Mouse (Mus musculus) layer of hippocampus, adult 11-12 months (tissue): Measurements from ENCODE around the gene Msh5.
A peak's percentile ranks its signal among the peaks of the same experiment; 100 is the strongest.

Experiments
- DNase-seq: peaks from one replicate; pipeline ENCODE4 v3.0.0; 2022; ENCODE audit warnings: low spot score

Gene Msh5

DNA sequence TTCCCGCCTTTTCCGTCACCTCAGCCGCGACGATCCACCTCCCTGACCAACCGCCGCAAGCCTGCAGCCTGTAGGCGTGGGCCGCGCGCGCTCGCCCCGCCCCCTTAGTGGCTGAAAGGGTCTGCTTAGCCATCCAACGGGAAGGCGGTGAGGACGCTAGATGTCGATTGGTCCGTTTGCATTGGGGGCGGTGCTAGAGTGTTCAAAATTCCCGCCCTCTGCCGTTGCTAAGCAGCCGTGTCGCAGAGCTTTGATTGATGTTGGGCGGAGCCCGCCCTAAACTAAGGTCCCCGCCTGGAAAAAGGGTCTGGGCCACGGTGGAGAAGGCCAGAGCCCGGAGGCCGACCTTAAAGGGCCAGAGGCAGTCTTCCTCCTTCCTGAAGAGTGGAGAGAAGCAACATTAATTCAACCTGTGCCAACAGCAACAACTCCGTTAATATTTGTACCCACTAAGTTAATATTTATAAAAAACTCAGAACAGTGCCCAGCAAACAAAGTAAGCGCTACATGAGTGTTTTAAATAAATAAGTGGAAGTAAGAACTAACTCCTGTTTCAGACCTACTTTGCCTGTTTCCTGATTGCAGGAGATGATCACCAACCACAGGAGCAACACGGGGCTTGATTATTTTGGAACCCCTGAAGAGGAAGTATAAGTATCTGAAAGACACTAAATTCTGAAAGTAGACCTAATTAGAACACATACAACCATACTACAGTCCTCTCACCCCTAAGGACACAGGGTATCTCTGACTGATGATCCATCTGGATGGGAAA is at the start of gene Msh5:
Msh5 (minus strand) TSS at position 65 of the 775 bp plus-strand sequence.
- DNase-seq, result peak; percentile 95

DNA sequence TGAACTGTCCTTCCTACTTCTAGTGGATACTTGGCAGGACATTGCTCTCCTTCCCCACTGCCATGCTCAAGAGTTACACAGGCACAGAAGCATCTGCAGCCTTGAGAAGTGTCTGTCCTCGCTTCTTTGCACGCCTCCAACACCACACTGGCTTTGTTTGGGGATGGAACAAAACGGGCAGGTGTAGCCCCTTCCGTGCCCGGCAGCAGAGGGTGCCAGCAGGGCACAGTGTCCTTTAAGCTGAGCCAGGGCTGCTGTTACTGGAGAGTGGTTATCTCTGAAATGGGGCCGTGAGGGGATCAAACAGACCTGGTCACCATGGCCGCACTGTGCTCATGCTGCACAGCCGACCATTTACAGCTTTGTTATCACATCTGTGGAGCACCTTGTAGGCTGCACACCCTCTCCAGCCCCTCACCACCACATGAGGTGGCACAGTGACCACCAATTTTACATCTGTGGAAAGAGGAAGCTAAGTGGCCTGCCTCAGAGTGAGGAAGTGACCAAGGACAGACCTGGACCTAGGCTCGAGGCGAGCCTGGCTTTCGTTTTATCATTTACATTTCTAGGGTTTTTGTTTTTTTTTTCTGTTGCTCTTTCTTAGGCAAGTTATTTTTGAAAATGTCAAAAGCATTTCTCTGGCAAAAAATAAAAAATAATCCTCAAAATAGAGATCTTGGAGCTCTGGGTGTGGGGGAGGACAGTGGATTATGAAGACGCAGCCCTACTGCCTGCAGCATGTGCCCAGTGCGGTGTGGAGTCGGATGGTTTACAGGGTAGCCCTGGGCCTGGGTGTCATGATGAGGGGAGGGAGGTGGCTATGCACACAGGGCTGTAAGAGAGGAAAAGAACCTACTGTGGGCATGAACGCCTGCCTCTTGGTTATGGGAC is 48.2 kb upstream of the Msh5 start:
- DNase-seq, result no peak

DNA sequence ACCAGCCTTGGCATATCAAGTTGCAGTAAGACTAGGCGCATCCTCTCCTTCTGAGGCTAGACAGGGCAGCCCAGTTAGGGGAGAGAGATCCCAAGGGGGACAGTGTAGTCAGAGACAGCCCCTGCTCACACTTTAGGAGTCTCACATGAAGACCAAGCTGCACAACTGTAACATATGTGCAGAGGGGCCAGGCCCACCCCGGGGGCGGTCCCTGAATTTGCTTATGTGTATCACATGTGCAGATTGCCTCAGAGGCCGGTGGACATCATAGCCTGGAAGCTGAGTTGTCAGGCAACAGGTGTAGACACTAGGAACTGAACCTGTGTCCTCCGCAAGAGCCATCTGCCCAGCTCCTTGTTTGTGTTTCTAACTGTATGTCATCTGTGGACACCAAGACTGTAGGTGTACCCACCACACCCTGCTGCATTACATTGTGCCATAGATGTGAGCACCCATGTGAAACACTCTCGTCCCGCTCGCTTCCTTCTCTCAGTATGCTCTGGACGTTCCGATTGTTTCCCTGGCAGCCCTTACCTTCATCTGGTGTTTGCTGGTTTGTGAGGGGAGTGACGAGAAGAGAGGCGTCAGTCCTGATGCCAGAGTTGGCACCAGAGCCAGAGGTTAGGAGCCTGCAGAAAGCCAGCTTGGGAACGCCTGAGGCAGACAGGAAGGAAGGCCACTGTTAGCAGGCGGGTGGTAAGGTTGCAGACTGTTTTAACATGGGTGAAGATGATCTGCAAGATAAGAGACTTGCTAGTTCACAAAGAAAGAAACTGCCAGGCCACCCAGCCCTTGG is 46.1 kb upstream of the Msh5 start:
- DNase-seq, result no peak

DNA sequence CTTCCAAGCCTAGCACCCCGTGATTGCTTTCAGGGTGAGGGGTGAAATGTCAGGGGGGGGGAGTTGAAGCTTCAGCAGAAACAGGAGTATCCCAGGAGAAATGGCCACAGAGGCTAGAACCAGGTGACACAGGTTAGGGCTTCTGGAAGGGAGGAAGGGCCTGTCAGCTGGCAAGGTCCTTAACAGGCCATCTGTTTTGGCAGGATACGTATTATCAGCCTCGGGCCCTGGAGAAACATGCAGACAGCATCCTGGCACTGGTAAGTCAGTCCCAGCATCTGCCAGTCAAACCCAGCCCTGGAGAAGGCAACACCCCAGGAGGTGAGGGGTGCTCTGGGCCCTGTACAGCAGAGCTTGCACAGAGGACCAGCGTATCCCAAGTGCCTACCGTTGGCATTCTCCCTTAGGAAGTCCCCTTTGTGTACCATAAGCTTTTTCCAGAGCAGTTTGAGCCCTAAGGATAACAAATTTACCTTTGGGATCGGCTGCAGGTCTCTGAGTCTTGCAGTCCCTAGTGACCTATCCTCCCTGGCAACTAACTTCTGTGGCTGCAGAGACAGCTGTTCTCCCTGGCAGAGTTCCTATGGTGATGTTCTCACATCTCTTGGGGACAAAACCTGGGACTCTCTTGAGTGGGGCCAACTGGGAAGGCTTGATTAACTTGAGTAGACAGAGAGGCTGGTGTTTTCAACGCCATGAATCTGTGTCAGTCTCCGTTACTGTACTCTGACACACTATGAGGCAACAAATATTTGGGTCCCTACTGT is 43.8 kb upstream of the Msh5 start:
- DNase-seq, result no peak

DNA sequence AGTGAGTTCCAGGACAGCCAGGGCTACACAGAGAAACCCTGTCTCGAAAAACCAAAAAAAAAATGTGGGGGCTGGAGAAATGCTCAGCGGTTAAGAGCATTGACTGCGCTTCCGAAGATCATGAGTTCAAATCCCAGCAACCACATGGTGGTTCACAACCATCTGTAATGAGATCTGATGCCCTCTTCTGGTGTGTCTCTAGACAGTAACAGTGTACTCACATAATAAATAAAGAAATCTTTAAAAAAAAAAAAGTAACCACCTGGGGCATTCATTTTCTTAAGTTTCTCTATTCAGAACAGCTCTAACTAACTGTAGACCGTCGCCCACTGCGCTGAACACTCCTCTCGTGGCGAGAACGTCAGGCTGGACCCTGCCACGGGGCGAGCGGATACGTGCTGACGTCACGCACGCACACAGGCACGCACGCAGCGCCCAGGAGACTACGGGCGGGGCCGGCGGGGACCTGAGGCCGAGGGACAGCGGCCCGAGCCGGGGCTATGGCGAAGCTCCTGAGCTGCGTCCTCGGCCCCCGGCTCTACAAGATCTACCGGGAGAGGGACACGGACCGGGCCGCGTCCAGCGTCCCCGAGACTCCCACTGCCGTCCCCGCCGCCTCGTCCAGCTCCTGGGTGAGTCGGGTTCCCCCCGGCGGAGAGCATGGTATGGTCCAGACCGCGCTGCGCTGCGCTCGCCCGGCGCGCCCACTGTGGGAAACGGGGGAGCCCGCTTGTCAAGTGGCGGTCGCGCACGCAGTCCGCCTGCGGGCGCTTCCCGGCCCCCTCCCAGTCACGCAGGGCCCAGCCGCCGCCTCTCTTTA is 42.5 kb upstream of the Msh5 start, which contains the start of gene Abhd16a:
Abhd16a (plus strand) TSS at position 439 of the 820 bp plus-strand sequence.
- peak; percentile 94 for DNase-seq

DNA sequence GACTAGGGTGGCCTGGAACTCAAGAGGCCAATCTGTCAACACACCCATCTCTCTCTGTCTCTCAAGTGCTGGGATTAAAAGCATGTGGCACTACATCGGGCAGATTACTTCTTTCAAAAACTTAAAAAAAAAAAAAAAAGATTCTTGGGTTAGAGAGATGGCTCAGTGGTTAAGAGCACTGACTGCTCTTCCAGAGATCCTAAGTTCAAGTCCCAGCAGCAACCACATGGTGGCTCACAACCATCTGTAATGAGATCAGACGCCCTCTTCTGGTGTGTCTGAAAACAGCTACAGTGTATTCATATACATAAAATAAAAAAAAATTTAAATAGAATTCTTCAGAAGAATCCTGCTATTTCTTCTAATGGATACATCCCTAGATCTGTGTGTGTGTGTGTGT is 41.6 kb upstream of the Msh5 start:
- no peak for DNase-seq

DNA sequence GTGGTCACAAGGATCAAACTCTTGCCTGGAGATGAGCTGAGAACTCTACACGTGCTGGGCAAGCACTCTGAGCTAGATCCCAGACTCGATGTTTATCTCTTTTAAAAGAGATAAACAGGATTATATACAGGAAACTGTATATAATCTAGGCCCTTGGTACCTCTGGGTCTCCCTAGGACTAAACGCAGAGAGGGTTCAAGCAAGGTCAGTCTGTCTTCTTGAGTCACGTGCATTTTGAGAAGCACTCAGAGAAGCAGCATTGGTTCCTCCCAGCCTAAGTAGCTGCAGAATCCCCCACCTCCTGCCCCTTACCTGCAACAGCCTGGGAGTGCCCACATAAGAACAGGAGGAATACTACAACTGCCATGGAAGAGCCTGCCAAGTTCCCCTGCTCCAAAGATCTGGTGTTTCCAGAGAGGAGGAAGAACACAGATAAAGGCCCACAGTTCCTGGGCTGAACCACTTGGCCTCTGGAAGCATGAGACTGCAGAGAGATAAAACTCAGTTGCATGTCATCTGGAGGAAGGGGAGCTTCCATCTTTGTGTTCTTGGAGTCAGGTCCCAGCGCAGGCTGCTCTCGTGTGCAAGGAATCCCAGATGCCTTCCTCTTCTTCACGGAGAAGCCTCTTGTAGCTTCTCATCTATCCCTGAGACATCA is 38.8 kb upstream of the Msh5 start, which contains the start of gene Ly6g6f:
Ly6g6f (minus strand) TSS at position 403 of the 658 bp plus-strand sequence.
- no peak for DNase-seq

DNA sequence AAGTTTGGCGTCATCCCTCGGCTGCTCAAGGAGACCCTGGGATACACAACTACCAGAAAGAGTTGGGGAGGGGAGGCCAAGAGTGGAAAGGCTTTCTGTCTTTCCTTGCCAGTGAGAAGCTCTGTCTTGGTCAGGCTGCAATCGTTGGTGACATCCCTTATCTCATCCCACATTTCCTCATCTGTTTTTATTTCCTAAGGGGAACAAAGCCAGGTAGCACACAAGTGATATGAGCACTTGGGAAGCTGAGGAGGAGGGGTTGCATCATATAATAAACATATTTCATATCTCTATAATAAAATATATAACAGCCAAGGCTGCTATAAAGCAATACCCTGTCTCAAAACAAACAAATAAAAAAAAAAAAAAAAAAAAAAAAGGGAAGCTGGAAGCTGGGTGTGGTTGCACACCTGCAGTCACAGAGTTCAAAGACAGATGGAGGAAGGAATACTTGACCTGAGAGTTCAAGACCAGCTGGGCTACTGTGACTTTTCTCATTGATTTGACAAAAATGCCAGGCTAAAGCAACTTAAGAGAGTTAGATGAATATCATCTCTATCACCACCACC is 37.5 kb upstream of the Msh5 start:
- DNase-seq, result no peak

DNA sequence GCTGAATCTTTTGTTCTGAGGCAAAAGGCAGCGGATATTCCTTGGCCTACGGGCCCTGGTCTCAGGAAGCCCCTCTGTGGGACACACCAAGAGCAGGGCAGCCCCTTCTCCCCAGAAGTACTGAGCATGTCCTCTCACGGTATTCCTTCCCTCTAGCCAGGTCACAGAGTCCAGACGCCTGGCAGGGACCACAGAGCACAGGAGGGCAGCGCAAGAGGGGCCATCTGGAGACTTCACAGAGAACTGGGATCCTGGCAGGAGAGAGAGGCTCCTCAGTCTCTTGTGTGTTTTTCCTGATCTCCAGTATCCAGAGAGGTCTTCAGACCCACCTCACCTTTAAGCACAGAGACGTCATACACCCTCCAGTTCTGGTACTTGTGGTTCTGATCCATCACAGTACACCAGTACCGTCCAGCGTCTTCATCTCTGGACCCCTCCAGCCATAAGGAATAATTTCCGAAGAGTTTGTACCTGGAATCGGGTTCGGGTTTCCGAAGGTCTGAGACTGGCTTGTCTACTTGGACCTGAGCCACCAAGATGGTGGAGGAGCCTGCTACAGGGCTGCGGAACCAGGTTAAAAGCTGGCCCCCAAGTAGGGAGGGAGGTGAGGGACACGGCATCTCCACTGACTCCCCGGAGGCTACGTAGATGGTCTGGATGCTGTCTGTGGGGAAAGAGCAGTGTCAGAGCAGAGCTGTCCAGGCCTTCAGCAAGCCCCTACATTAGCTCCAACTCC is 36.5 kb upstream of the Msh5 start:
- no peak for DNase-seq

DNA sequence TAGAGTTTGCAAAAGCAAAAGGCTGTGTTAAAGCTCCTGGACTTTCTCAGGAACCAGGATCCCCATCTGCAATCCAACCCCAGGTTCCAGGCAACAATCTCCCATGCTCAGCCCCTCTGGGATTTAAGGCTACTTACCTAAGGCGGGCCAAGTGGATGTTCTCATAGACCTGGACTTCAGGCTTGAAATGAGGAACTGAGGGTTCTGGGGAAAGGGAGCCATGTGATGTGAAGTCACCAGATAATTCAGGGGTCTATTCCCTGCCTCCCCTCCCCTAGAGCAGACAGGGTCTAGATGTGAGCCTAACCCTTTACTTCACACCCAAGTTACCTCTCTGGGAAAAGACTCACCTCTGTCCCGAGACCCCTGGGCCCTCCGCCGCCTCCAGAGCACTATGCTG is 34.2 kb upstream of the Msh5 start:
- no peak for DNase-seq

DNA sequence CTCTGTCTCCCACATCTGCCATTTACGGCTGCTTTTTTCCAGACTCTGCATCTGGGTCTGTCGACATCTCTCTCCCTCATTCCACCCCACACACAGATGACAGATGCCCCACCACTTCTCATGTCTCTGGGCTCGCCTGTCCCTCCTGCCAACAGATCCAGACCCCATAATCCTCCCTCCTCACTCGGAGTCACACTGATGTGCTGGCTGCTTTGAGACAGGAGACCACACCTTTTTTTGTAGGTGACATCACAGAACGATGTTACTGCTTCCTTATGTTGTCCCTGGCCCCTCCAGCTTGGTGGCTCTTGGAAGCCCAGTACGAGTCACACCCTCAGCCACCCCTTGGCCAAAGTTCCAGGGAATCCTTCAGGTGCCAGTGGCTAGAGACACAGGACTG is 33.7 kb upstream of the Msh5 start:
- no peak for DNase-seq

DNA sequence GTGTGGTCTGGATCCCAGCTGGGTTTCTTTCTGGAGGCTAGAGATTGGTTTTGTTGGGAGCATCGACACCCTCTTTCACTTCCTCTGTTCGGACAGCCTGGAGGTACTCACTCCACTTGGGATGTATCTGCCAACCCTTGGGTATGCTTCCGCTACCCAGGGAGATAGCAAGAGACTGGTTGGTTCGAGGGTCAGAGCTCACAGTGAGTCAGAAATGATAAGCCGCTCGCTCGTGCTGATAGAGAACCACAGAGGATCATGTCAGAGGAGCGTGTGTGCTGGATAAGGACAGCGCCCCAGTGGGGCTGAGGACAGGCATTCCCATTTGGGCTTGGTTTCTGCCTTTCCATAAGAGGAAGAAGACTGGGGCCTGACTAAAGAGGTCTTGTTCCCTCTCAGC is 33.2 kb upstream of the Msh5 start:
- no peak for DNase-seq

DNA sequence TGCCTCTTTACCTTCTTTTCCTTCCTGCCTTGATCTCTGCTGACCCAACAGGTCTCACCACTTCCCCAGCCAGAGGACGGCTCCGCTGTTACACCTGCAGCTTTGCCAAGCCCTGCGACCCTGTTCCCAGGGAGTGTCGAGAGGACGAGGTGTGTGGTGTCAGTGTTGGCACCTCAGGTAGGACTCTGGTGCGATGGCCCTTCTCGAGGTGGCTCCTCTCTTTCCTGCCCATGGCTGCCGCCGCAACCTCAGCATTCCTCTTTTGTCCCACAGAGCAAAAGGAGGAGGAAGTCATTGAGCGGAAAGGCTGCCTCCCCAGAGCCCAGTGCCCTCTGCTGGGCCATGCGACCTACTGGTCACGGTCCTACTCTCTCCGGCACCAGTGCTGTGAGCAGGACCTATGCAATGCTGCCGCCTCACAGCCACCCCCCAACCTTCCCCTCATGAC is 31.3 kb upstream of the Msh5 start, which contains the start of gene Ly6g6d:
Ly6g6d (minus strand) TSS at position 280 of the 448 bp plus-strand sequence.
- DNase-seq, result no peak

DNA sequence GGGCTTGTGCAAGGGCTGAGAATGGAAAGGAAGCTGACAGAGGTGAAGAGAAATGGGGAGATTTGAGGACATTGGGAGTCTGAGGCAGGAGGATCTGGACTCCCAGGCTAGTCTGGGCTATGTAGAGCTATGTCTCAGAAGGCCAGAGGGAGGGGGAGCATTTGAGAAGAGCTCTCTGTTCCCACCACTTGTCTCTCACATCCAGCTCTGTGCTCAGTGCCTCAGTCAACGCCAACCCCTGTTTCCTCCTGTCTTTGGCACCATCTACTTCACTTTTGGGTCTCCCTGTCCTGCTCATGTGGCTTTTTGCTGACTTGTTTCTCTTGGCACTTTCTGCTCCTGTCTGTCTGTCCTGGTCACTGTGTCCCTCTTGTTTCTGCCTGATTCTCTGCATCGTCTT is 30.7 kb upstream of the Msh5 start:
- no peak for DNase-seq

DNA sequence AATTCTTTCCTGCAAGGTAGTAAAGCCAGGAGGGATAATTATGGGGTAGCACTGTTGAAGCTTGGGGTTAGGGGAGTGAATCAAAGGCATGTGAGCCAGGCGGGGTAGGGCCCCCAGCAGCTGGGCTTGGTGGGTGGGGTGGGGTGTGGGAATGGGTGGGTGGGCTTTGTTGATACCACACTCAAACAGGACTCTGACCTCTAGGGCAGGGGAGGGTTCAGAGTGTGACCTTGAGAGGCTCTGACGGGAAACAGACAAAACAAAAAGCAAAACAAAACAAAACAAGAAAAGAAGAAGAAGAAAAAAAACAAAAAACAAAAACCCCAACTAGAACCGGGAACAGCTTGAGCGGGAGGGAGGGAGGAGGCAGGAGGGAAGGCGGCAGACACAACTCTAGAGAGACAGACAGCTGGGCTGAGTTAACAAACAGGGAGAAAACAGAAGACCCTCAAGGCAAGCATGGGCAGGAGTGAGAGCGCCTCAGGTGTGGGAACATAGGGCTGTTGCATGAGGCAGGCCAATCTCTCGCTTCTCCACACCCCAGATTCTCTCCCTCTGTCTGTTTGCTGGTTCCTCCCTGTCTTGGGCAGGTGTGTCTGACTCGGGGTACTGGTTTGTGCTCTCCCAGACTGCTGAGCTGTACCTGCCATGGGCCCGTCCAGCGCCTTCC is 30.1 kb upstream of the Msh5 start, which contains the start of gene Ly6g6e:
Ly6g6e (plus strand) TSS at position 396 of the 670 bp plus-strand sequence.
- DNase-seq, result no peak

DNA sequence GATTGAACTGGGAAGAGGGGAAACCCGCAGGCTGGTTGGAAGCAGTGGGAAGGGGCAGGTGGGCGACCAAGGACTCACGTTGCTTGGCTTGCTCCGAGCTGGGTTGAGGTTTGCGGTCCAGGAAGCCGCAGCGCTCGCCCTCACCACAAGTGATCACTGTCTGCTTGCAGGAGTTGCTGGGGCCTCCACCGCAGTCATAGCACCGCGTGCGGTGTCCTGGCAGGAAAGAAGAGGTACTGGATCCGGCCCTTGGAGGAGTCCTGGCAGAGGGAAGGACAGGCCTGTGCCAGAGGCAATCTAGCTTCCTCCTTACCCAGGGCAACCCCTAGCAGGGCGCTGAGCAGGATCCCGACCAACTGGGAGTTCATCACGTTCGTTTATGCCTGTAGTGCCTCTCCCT is 27.6 kb upstream of the Msh5 start:
- no peak for DNase-seq

DNA sequence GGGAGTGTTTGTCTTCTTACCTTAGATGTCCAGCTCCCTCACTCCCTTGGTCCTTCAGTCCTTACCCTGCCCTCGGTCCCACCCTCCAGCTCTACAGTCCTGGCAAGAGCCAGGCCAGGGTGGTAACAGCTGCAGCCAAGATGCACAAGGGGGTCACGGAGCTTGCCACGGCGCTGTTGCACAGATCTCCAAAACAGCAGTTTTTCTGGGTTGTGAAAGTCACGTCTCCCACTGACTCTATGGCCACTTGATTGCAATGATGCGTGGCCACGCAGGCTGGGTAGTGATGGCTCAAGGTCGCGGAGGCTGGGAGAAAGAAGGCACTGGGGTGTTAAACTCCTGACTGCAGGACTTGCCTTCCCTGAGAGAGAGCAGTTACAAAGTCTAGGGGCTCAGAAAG is 24.9 kb upstream of the Msh5 start:
- DNase-seq, result no peak
